In genomic region chr2:130454748-130455370, GRCm38 (mm10) we compare ENCODE assay signal across 18 mouse cellular contexts. TPM values are rescaled to one million over a fixed set of nuclear protein-coding genes. Genes with fewer than 3 reads are reported as not detected.
A peak's percentile ranks its signal among the peaks of the same experiment; 100 is the strongest.
DNase-seq lines count a peak whose midpoint lies in the region; ATAC-seq lines count a peak whose summit lies in the region.
"Had no signal": no experiment of that assay in that cellular context is flagged by ENCODE, and none has a peak within 500 bp of the region (broad histone marks: within the 10 kb centered on the region; RNA-seq: fewer than 3 reads in every experiment).

No protein-coding gene starts in this region.

- H3K36me3 ChIP-seq in midbrain, embryonic 14.5 days (ENCODE audit: control insufficient read depth, insufficient read depth, low read length), result no peaks in the 10 kb centered on the region
- H3K36me3 ChIP-seq in midbrain, embryonic 15.5 days (replicated peaks), result no peaks in the 10 kb centered on the region
- H3K36me3 ChIP-seq in intestine, embryonic 15.5 days, result no peaks in the 10 kb centered on the region
- H3K36me3 ChIP-seq: embryonic facial prominence, embryonic 12.5 days; forebrain, embryonic 12.5 days had no signal

- no peak overlapping the region for H3K9ac ChIP-seq in midbrain, embryonic 14.5 days (replicated peaks; ENCODE audit: low read length)
- no peak overlapping the region for H3K9ac ChIP-seq in midbrain, embryonic 15.5 days
- no peak overlapping the region for H3K9ac ChIP-seq in intestine, embryonic 15.5 days
- H3K9ac ChIP-seq: embryonic facial prominence, embryonic 12.5 days; forebrain, embryonic 12.5 days had no signal

- H3K9me3 ChIP-seq in midbrain, embryonic 14.5 days (ENCODE audit: control insufficient read depth, low read length), result no peaks in the 10 kb centered on the region
- no peaks in the 10 kb centered on the region for H3K9me3 ChIP-seq in midbrain, embryonic 15.5 days
- H3K9me3 ChIP-seq in intestine, embryonic 15.5 days, result no peaks in the 10 kb centered on the region
- H3K9me3 ChIP-seq: embryonic facial prominence, embryonic 12.5 days; forebrain, embryonic 12.5 days had no signal

- H3K4me1 ChIP-seq in midbrain, embryonic 14.5 days (ENCODE audit: control insufficient read depth, insufficient read depth, low read length), result peaks cover 16% of the 10 kb centered on the region
- peaks cover 35% of the 10 kb centered on the region for H3K4me1 ChIP-seq in midbrain, embryonic 15.5 days
- 0 out of 2 replicates have a peak, but pooled peaks cover 8% of the 10 kb centered on the region for H3K4me1 ChIP-seq in intestine, embryonic 15.5 days (replicated peaks)

- intact Hi-C loops in gastrocnemius, postnatal 14 days (cut with DNase I; ENCODE audit: low total_unique reads), result loop anchor here (5.0 kb wide), 1 partner anchor 47 kb away; no protein-coding TSS in a partner anchor

- ATAC-seq in midbrain, embryonic 14.5 days (ENCODE audit: low FRiP score, low TSS enrichment), result no peak
- ATAC-seq in midbrain, embryonic 15.5 days (replicated peaks), result no peak
- ATAC-seq in intestine, embryonic 15.5 days, result no peak

- peak; percentile 23 for DNase-seq in gastrocnemius, postnatal 14 days
- no peak for DNase-seq in gastrocnemius, adult 8-10 months (ENCODE audit: low spot score in 2 of 2)
- DNase-seq in midbrain, embryonic 14.5 days, result peak; percentile 39
- peak; percentile 51 for DNase-seq in cerebellum, adult 8-10 months
- peak; percentile 38 for DNase-seq in right cerebral cortex, postnatal 25 days
- DNase-seq in heart, adult 8-10 months (ENCODE audit: low spot score), result no peak
- DNase-seq: heart, adult 2 months; heart, postnatal 4 days; kidney, postnatal 14 days had no signal

- no peaks in the 10 kb centered on the region for H3K27me3 ChIP-seq in midbrain, embryonic 14.5 days (ENCODE audit: control insufficient read depth, insufficient read depth, low read length)
- H3K27me3 ChIP-seq in midbrain, embryonic 15.5 days (replicated peaks), result no peaks in the 10 kb centered on the region
- H3K27me3 ChIP-seq in intestine, embryonic 15.5 days (replicated peaks), result no peaks in the 10 kb centered on the region
- H3K27me3 ChIP-seq: embryonic facial prominence, embryonic 12.5 days; forebrain, embryonic 12.5 days had no signal

- no peak overlapping the region for H3K27ac ChIP-seq in midbrain, embryonic 14.5 days (replicated peaks; ENCODE audit: low read depth, low read length)
- no peak overlapping the region for H3K27ac ChIP-seq in midbrain, embryonic 15.5 days
- no peak overlapping the region for H3K27ac ChIP-seq in intestine, embryonic 15.5 days
- H3K27ac ChIP-seq: embryonic facial prominence, embryonic 12.5 days; forebrain, embryonic 12.5 days; heart, adult 2 months had no signal

- H3K4me2 ChIP-seq in midbrain, embryonic 14.5 days (ENCODE audit: low read length), result no peak overlapping the region
- no peak overlapping the region for H3K4me2 ChIP-seq in midbrain, embryonic 15.5 days
- no peak overlapping the region for H3K4me2 ChIP-seq in intestine, embryonic 15.5 days (replicated peaks)
- H3K4me2 ChIP-seq: embryonic facial prominence, embryonic 12.5 days; forebrain, embryonic 12.5 days had no signal

- no peak overlapping the region for H3K4me3 ChIP-seq in midbrain, embryonic 14.5 days (replicated peaks; ENCODE audit: low read depth, low read length)
- H3K4me3 ChIP-seq in midbrain, embryonic 15.5 days, result no peak overlapping the region
- no peak overlapping the region for H3K4me3 ChIP-seq in intestine, embryonic 15.5 days (replicated peaks)
- H3K4me3 ChIP-seq: embryonic facial prominence, embryonic 12.5 days; forebrain, embryonic 12.5 days; heart, adult 2 months had no signal

- 73% methylated on average over 6 of the region's 6 CpGs for WGBS in midbrain, embryonic 14.5 days
- WGBS in midbrain, embryonic 15.5 days, result 75% methylated on average over 6 of the region's 6 CpGs
- WGBS in intestine, embryonic 15.5 days, result 67% methylated on average over 6 of the region's 6 CpGs

RNA-seq across cellular contexts. Expression of gene Ptpra, which starts 4.8 kb away (rescaled TPM):
- total RNA-seq in gastrocnemius, postnatal 14 days (2021), result 10 to 100 TPM; 28.6 to 33.0 TPM
- 10 to 100 TPM; 12.2 to 18.8 (median 14.5) TPM for total RNA-seq in gastrocnemius, adult 8-10 months (2022)
- 119 and 156 TPM in 2 replicates for polyA plus RNA-seq in midbrain, embryonic 14.5 days (2014; fragmentation: Nextera tagmentation; extraction: Ambion mirVana)
- 136 and 142 TPM in 2 replicates for polyA plus RNA-seq in midbrain, embryonic 15.5 days (2015; fragmentation: Nextera tagmentation; extraction: Ambion mirVana)
- 71.9 and 73.9 TPM in 2 replicates for polyA plus RNA-seq in intestine, embryonic 15.5 days (2015; fragmentation: Nextera tagmentation; extraction: Ambion mirVana)
- 10 to 100 TPM; 44.2 to 48.0 (median 46.4) TPM for total RNA-seq in heart, adult 8-10 months (2022)

RNA-seq across cellular contexts. Expression of gene Pced1a, which starts 30.4 kb away (rescaled TPM):
- total RNA-seq in gastrocnemius, postnatal 14 days (2021), result 1 to 10 TPM; 3.2 to 4.5 TPM
- 1 to 10 TPM; 3.7 to 6.2 (median 3.8) TPM for total RNA-seq in gastrocnemius, adult 8-10 months (2022)
- 10.1 and 15.1 TPM in 2 replicates for polyA plus RNA-seq in midbrain, embryonic 14.5 days (2014; fragmentation: Nextera tagmentation; extraction: Ambion mirVana)
- polyA plus RNA-seq in midbrain, embryonic 15.5 days (2015; fragmentation: Nextera tagmentation; extraction: Ambion mirVana), result 13.4 and 16.1 TPM in 2 replicates
- 10.5 and 11.8 TPM in 2 replicates for polyA plus RNA-seq in intestine, embryonic 15.5 days (2015; fragmentation: Nextera tagmentation; extraction: Ambion mirVana)
- 1 to 10 TPM; 6.1 to 7.2 (median 6.5) TPM for total RNA-seq in heart, adult 8-10 months (2022)

RNA-seq across cellular contexts. Expression of gene Vps16, which starts 30.7 kb away (rescaled TPM):
- 10 to 100 TPM; 17.2 to 17.3 TPM for total RNA-seq in gastrocnemius, postnatal 14 days (2021)
- 10 to 100 TPM; 13.2 to 20.5 (median 18.2) TPM for total RNA-seq in gastrocnemius, adult 8-10 months (2022)
- 88.2 and 88.6 TPM in 2 replicates for polyA plus RNA-seq in midbrain, embryonic 14.5 days (2014; fragmentation: Nextera tagmentation; extraction: Ambion mirVana)
- polyA plus RNA-seq in midbrain, embryonic 15.5 days (2015; fragmentation: Nextera tagmentation; extraction: Ambion mirVana), result 108 and 111 TPM in 2 replicates
- 74.3 and 76.7 TPM in 2 replicates for polyA plus RNA-seq in intestine, embryonic 15.5 days (2015; fragmentation: Nextera tagmentation; extraction: Ambion mirVana)
- 10 to 100 TPM; 21.6 to 28.9 (median 24.7) TPM for total RNA-seq in heart, adult 8-10 months (2022)

RNA-seq across cellular contexts. Expression of gene Tmem239, which starts 48.6 kb away (rescaled TPM):
- total RNA-seq in gastrocnemius, postnatal 14 days (2021), result not detected
- total RNA-seq in gastrocnemius, adult 8-10 months (2022), result not detected
- not detected in 2 replicates for polyA plus RNA-seq in midbrain, embryonic 14.5 days (2014; fragmentation: Nextera tagmentation; extraction: Ambion mirVana)
- 0.22 TPM in 1 of 2 replicates, not detected in the other for polyA plus RNA-seq in midbrain, embryonic 15.5 days (2015; fragmentation: Nextera tagmentation; extraction: Ambion mirVana)
- polyA plus RNA-seq in intestine, embryonic 15.5 days (2015; fragmentation: Nextera tagmentation; extraction: Ambion mirVana), result not detected in 2 replicates
- not detected for total RNA-seq in heart, adult 8-10 months (2022)
- total RNA-seq: heart, adult 2 months; heart, postnatal 4 days; monocyte, adult 5-6 weeks had no signal
- polyA plus RNA-seq: forebrain, embryonic 12.5 days; heart, adult 2 months; limb, embryonic 14.5 days; lung, embryonic 16.5 days; spleen, adult 2 months; thymus, postnatal 0 days had no signal

RNA-seq across cellular contexts. Expression of gene 1700020A23Rik, which starts 49.8 kb away (rescaled TPM):
- not detected for total RNA-seq in gastrocnemius, postnatal 14 days (2021)
- not detected for total RNA-seq in gastrocnemius, adult 8-10 months (2022)
- polyA plus RNA-seq in midbrain, embryonic 14.5 days (2014; fragmentation: Nextera tagmentation; extraction: Ambion mirVana), result not detected in 2 replicates
- 0.69 TPM in 1 of 2 replicates, not detected in the other for polyA plus RNA-seq in midbrain, embryonic 15.5 days (2015; fragmentation: Nextera tagmentation; extraction: Ambion mirVana)
- not detected in 2 replicates for polyA plus RNA-seq in intestine, embryonic 15.5 days (2015; fragmentation: Nextera tagmentation; extraction: Ambion mirVana)
- not detected for total RNA-seq in heart, adult 8-10 months (2022)
- total RNA-seq: heart, adult 2 months; heart, postnatal 4 days; monocyte, adult 5-6 weeks had no signal
- polyA plus RNA-seq: embryonic facial prominence, embryonic 12.5 days; forebrain, embryonic 12.5 days; heart, adult 2 months; limb, embryonic 14.5 days; lung, embryonic 16.5 days; spleen, adult 2 months; thymus, postnatal 0 days had no signal

Comparison
In these comparisons a context has a peak if more than half of its experiments do, and no peak if none do; other contexts are left out.
1. DNase-seq: peak in gastrocnemius, postnatal 14 days (single experiment), midbrain, embryonic 14.5 days (single experiment), cerebellum, adult 8-10 months (single experiment) and right cerebral cortex, postnatal 25 days (single experiment); none in gastrocnemius, adult 8-10 months (0 of 2) and heart, adult 8-10 months (single experiment).